Mouse (Mus musculus) myocyte (in vitro differentiated cells): ENCODE measurements around the gene Ttc6. TPM values are rescaled to one million over a fixed set of nuclear protein-coding genes. Genes with fewer than 3 reads are reported as not detected.

ENCODE experiments used
- H3K27me3 ChIP-seq: one replicate; pipeline ENCODE4 v1.6.1; 2011; ENCODE audit not compliant: control insufficient read depth, insufficient read depth, insufficient read length
- H3K36me3 ChIP-seq: one replicate; pipeline ENCODE4 v1.6.1; 2011; ENCODE audit not compliant: control insufficient read depth, insufficient read depth
- H3K4me2 ChIP-seq: one replicate; pipeline ENCODE4 v1.6.1; 2011; ENCODE audit warnings: low read depth, control low read depth
- H3K4me3 ChIP-seq: one replicate; pipeline ENCODE4 v1.5.1; 2011; ENCODE audit warnings: mild to moderate bottlenecking, control low read depth, moderate library complexity
- H3K79me2 ChIP-seq: one replicate; pipeline ENCODE4 v1.6.1; 2011; ENCODE audit not compliant: control insufficient read depth, insufficient read depth
- H3ac ChIP-seq: one replicate; pipeline ENCODE4 v1.6.1; 2011; ENCODE audit not compliant: control insufficient read depth, insufficient read length
- CEBPB ChIP-seq: IDR thresholded peaks from 2 replicates; pipeline ENCODE4 v1.6.1; 2011; ENCODE audit warnings: mild to moderate bottlenecking, moderate library complexity; ENCODE audit not compliant: poor library complexity, insufficient read depth, severe bottlenecking
- E2F4 ChIP-seq: IDR thresholded peaks from one replicate; pipeline ENCODE4 v1.6.1; 2011; ENCODE audit warnings: mild to moderate bottlenecking, control low read depth, moderate library complexity; ENCODE audit not compliant: insufficient read depth
- MAX ChIP-seq: IDR thresholded peaks from one replicate; pipeline ENCODE4 v1.6.1; 2011; ENCODE audit warnings: low read depth, mild to moderate bottlenecking, control low read depth
- MYOD1 ChIP-seq, 3 experiments: IDR thresholded peaks; one replicate each; pipeline ENCODE4 v1.6.1; 2011; ENCODE audit warnings: control low read depth in 2 of 3, low read depth in 2 of 3, mild to moderate bottlenecking in 2 of 3, moderate library complexity in 1 of 3; ENCODE audit not compliant: insufficient read length in 2 of 3, control insufficient read depth in 1 of 3
- MYOG ChIP-seq, 3 experiments: IDR thresholded peaks; one replicate each; pipeline ENCODE4 v1.6.1; 2011; ENCODE audit warnings: control low read depth in 2 of 3, low read depth in 2 of 3, mild to moderate bottlenecking in 2 of 3; ENCODE audit not compliant: insufficient read length in 2 of 3, control insufficient read depth in 1 of 3, insufficient read depth in 1 of 3
- POLR2A ChIP-seq: IDR thresholded peaks from one replicate; pipeline ENCODE4 v1.6.1; 2011; ENCODE audit warnings: low read depth, mild to moderate bottlenecking, control low read depth, moderate library complexity; ENCODE audit not compliant: insufficient read length
- POLR2AphosphoS2 ChIP-seq: IDR thresholded peaks from one replicate; pipeline ENCODE4 v1.6.1; 2011; ENCODE audit warnings: low read depth, control low read depth; ENCODE audit not compliant: insufficient read length
- REST ChIP-seq: IDR thresholded peaks from one replicate; pipeline ENCODE4 v1.6.1; 2011; ENCODE audit warnings: mild to moderate bottlenecking, control low read depth, moderate library complexity; ENCODE audit not compliant: insufficient read depth, insufficient read length
- SRF ChIP-seq: IDR thresholded peaks from one replicate; pipeline ENCODE4 v1.6.1; 2011; ENCODE audit warnings: low read depth; ENCODE audit not compliant: control insufficient read depth, insufficient read length
- TCF12 ChIP-seq: IDR thresholded peaks from one replicate; pipeline ENCODE4 v1.6.1; 2011; ENCODE audit warnings: mild to moderate bottlenecking, control low read depth; ENCODE audit not compliant: poor library complexity, insufficient read depth, severe bottlenecking
- TCF3 ChIP-seq: IDR thresholded peaks from one replicate; pipeline ENCODE4 v1.6.1; 2011; ENCODE audit warnings: low read depth, control low read depth; ENCODE audit not compliant: insufficient read length
- USF1 ChIP-seq: IDR thresholded peaks from one replicate; pipeline ENCODE4 v1.6.1; 2011; ENCODE audit warnings: low read depth, mild to moderate bottlenecking, control low read depth, moderate library complexity
- polyA plus RNA-seq: library from polyadenylated mRNA; unstranded; fragments of >200 nt; fragmentation: generic; extraction: Trizol; gene quantifications from one replicate; pipeline ENCODE4 v1.2.1, GENCODE M21; 2012; ENCODE audit warnings: missing spikeins

The Ttc6 gene
- polyA plus RNA-seq, 1 experiment = not detected

DNA sequence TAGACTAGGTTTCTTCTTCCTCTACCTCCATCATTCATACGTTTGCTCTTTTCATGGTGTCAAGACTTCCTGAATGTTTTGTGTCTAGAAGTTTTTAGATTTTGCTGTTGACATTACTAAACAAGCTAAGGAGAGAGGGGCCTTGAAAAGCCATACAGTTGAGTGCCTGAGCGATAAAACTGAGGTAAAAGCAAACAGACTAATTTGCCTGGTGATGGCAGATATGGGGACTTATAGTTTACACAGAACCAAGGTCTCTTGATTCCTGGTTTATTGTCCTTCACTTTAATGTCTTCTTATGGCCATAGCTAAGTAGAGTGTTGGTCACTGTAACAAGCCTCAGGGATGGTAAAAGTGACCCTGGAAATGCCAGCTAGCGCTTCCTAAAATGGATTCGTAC, 51.2 kb downstream of the Ttc6 start:
- no peak overlapping the region for H3K4me2 ChIP-seq
- no peak overlapping the region for H3ac ChIP-seq
- no peaks in the 10 kb centered on the region for H3K36me3 ChIP-seq
- TF ChIP-seq POLR2AphosphoS2 (no peak), MYOG (IDR thresholded peaks at IDR 0.05; ENCODE audit: control insufficient read depth in 1 of 3, insufficient read depth in 1 of 3, insufficient read length in 2 of 3, low read depth in 2 of 3) (no peak), SRF (no peak), USF1 (no peak), POLR2A (no peak), TCF12 (no peak), REST (no peak)
- no peaks in the 10 kb centered on the region for H3K79me2 ChIP-seq
- H3K4me3 ChIP-seq = no peak overlapping the region
- no peaks in the 10 kb centered on the region for H3K27me3 ChIP-seq

GRCm38 (mm10) chr12:57622030-57622429, 58.1 kb downstream of the Ttc6 start:
- no peak overlapping the region for H3K4me2 ChIP-seq

GRCm38 (mm10) chr12:57623264-57623663, 59.4 kb downstream of the Ttc6 start:
- H3K4me2 ChIP-seq = no peak overlapping the region
- no peak overlapping the region for H3K4me3 ChIP-seq
- no peak overlapping the region for H3ac ChIP-seq
- no peaks in the 10 kb centered on the region for H3K27me3 ChIP-seq
- no peaks in the 10 kb centered on the region for H3K36me3 ChIP-seq
- no peaks in the 10 kb centered on the region for H3K79me2 ChIP-seq
- TF ChIP-seq CEBPB (no peak), REST (no peak), POLR2AphosphoS2 (no peak), TCF12 (no peak), MYOD1 (IDR thresholded peaks at IDR 0.05; ENCODE audit: control insufficient read depth in 1 of 3, insufficient read length in 2 of 3, low read depth in 2 of 3) (no peak), MAX (no peak), POLR2A (no peak), TCF3 (no peak), MYOG (IDR thresholded peaks at IDR 0.05; ENCODE audit: control insufficient read depth in 1 of 3, insufficient read depth in 1 of 3, insufficient read length in 2 of 3, low read depth in 2 of 3) (no peak)

More at GRCm38 (mm10) chr12:57622030-57622429, 58.1 kb downstream of the Ttc6 start:
- no peak overlapping the region for H3K4me3 ChIP-seq
- no peaks in the 10 kb centered on the region for H3K27me3 ChIP-seq
- no peaks in the 10 kb centered on the region for H3K79me2 ChIP-seq
- no peak for TF ChIP-seq E2F4
- TF ChIP-seq TCF12 = no peak
- TF ChIP-seq MYOD1 (IDR thresholded peaks at IDR 0.05; ENCODE audit: control insufficient read depth in 1 of 3, insufficient read length in 2 of 3, low read depth in 2 of 3) = no peak
- H3K36me3 ChIP-seq = no peaks in the 10 kb centered on the region
- no peak overlapping the region for H3ac ChIP-seq

DNA sequence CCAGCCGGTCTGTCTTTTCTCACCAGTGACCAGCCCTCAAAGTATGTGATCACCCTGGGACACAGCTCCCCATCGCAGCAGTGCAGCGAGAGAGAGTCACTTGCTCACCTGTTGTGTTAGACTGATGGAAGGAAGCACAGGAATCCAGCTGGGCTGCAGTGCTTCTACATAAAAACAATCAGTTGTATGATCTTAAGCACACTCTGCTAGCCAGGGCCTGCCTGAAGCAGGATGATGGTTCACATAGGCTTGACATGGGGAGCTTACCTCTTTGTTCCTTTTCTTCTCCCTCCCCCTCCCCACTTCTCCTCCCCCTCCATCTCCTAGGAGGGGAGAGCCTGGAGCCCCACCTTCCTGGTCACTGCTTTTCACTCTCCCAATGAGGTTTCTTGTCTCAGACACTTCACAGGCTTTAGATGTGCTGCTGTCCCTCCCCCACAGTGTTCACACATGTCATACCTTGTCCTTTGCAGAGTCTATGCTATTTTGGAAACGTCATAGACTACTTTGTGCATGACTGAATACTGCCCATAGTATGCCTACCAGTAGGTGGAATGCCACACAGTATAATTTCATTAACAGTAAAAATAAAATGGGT, 60.2 kb downstream of the Ttc6 start:
- no peak overlapping the region for H3K4me2 ChIP-seq
- H3K27me3 ChIP-seq = no peaks in the 10 kb centered on the region
- no peak for TF ChIP-seq POLR2A
- TF ChIP-seq POLR2AphosphoS2 = no peak
- no peak for TF ChIP-seq MAX
- no peak for TF ChIP-seq MYOG (IDR thresholded peaks at IDR 0.05; ENCODE audit: control insufficient read depth in 1 of 3, insufficient read depth in 1 of 3, insufficient read length in 2 of 3, low read depth in 2 of 3)
- no peak for TF ChIP-seq TCF12
- TF ChIP-seq E2F4 = no peak
- TF ChIP-seq TCF3 = no peak
- H3K4me3 ChIP-seq = no peak overlapping the region
- H3K36me3 ChIP-seq = no peaks in the 10 kb centered on the region
- H3K79me2 ChIP-seq = no peaks in the 10 kb centered on the region
- no peak overlapping the region for H3ac ChIP-seq

DNA sequence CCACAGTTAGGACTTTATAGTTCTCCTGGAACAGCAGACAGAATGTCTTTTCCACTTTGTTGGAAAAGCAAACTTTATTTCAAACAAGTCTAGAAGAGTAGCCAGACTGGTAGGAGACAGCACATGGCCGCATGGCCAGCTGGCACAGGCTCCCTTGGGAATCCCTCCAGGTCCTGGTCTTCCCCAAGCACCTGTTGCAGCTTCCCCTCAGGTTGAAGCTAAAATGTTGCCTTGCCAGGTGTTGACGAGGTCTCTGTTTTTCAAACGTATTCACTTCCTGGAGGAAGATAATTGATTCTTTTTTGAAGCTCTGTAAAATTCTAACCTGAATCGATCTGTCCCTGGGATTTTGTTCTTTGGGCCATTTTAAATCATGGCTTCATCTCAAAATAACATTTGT, 86.1 kb downstream of the Ttc6 start:
- no peak overlapping the region for H3ac ChIP-seq
- no peaks in the 10 kb centered on the region for H3K36me3 ChIP-seq
- no peaks in the 10 kb centered on the region for H3K27me3 ChIP-seq
- no peak overlapping the region for H3K4me3 ChIP-seq
- no peak overlapping the region for H3K4me2 ChIP-seq
- H3K79me2 ChIP-seq = no peaks in the 10 kb centered on the region
- TF ChIP-seq SRF (no peak), POLR2A (no peak), USF1 (no peak), E2F4 (no peak), POLR2AphosphoS2 (no peak), MYOD1 (IDR thresholded peaks at IDR 0.05; ENCODE audit: control insufficient read depth in 1 of 3, insufficient read length in 2 of 3, low read depth in 2 of 3) (no peak), TCF3 (no peak), TCF12 (no peak), CEBPB (no peak), MAX (no peak), MYOG (IDR thresholded peaks at IDR 0.05; ENCODE audit: control insufficient read depth in 1 of 3, insufficient read depth in 1 of 3, insufficient read length in 2 of 3, low read depth in 2 of 3) (no peak), REST (no peak)
